Mouse (Mus musculus) gastrocnemius, postnatal 4 days (tissue): ENCODE results near the gene Rnf224. TPM values are rescaled to one million over a fixed set of nuclear protein-coding genes. Genes with fewer than 3 reads are reported as not detected.
"Not testable (repeated sequence)": the region's sequence is repeated elsewhere in the genome, so short reads cannot be mapped to it uniquely, and the experiment has no call there.

Source experiments
- DNase-seq, 2 experiments: peaks; one replicate each; pipeline ENCODE4 v3.0.0; 2021 to 2022; ENCODE audit warnings: low spot score in 2 of 2, mixed read lengths in 2 of 2
- total RNA-seq, 2 experiments: library from RNA; stranded (reverse); gene quantifications; 2 replicates each; pipeline ENCODE4 v1.2.3; 2021

Gene Rnf224
- total RNA-seq, 2 experiments from 2014 or later, result not detected

GRCm38 (mm10) chr2:25256443-25257109, 20.0 kb upstream of the Rnf224 start:
- DNase-seq, result not testable (repeated sequence)

DNA sequence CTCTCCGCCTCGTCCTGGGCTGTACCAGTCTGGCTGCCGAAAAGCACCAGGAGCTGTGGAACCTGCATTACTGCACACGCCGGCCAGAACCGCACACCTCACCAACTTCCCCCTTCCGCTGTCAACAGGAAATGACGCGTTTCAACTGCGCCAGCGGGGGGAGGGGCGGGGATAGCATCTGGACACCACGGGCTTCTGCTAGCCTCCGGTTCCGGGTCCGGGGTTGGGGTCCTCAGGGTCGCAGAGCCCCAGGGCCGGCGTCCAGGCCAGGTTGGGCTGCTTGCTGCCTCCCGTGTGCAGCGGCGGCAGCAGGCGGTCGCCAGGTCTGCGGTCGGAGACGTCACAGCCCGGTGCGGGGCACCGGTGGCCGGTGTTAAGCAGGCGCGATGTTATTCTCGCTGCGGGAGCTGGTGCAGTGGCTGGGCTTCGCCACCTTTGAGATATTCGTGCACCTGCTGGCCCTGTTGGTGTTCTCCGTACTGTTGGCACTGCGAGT, 18.7 kb upstream of the Rnf224 start, which contains the start of gene Tmem203:
Gene Tmem203, plus strand, starts transcription at position 156 of the 496 bp plus-strand sequence.
- DNase-seq, result peak; percentile 77 to 85

DNA sequence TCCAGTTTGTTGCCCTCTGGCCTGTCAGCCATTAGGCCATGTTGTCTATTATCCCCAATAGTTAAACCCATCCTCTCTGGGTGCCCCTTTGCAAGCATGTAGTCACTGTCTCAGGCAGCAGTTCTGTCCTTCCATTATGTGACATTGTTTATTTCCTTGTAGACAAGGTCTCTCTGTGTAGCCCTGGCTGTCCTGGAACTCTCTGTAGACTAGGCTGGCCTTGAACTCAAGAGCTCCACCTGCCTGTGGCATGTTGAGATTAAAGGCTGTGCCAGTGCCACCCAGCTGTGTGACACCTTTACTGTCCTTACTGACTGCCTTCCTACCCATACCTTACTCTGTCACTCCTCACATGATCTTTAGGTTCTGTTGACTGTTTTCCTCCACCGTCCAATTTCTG, 15.7 kb upstream of the Rnf224 start:
- DNase-seq, result no peak

DNA sequence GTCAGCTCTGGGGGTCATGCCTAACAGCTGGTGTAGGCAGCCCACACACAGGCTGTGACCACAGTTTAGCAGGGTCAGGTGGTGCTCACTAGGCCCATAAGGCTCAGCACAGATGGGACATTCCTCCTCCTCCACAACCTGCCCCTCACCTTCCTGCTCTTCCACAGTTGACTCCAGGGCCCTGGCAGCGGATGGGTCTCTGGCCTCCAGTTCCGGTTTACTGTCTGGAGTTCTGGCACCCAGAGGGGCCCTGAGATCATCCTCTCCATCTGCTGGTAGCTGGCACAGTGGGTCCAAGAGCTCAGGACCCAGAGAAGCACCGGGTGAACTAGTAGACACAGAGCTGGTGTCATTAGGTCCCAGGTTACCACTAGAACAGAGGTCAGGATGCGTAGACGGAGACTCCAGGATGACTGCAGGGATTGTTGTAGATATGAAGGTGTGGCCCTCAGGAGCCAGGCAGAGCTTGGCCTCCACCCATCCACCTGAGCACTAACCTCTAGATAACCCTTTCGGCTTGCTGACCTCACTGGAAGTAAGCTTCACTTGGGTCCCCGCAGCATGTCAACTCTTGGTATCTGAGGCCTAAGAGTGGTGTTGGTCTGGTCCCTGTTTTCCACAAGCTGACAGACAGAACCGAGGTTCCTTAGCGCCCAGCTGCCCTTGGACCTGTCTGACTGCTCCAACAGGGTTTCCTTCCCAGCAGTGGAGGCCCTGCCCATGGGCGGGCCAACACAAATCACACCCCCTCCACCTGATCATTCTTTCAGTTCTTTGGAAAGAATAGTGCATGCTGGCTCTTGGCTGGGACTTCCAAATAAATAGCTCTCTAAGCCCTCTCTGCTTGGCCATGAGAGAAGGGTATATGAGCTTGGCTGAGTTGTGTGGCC, 9.8 kb upstream of the Rnf224 start, which contains the start of gene AL732309.1:
Gene AL732309.1, minus strand, starts transcription at position 681 of the 890 bp plus-strand sequence.
- DNase-seq, result no peak

- no peak for DNase-seq
These were observed 7.6 kb upstream of the Rnf224 start for GRCm38 (mm10) chr2:25244144-25244543.

DNA sequence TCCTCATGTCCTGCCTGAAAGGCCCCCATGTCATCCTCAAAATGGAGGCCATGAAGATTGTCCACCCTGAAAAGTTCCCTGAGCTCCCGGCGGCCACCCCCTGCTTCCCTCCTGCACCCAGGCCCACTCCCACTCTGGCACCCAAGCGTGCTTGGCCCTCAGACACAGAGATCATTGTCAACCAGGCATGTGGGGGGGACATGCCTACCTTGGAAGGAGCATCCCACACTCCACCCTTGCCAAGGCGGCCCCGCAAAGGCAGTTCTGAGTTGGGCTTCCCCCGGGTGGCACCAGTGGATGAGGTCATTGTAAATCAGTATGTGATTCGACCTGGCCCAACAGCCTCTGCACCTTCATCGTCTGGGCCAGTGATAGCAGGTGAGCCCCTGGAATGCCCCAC, 6.8 kb upstream of the Rnf224 start:
- DNase-seq, result no peak

GRCm38 (mm10) chr2:25242101-25242506, 5.5 kb upstream of the Rnf224 start, which contains the start of the genes Rnf208 and Cysrt1:
Gene Rnf208, plus strand, starts transcription at chr2:25242255.
Gene Cysrt1, minus strand, starts transcription at chr2:25242452.
- DNase-seq, result no peak

- no peak for DNase-seq
These were observed 4.8 kb upstream of the Rnf224 start for GRCm38 (mm10) chr2:25241438-25241775.

GRCm38 (mm10) chr2:25240723-25241437, 4.3 kb upstream of the Rnf224 start:
- peak in 1 of 2 experiments; percentile 42 for DNase-seq

- DNase-seq, result no peak
These were observed 3.7 kb upstream of the Rnf224 start for GRCm38 (mm10) chr2:25240310-25240709.

DNA sequence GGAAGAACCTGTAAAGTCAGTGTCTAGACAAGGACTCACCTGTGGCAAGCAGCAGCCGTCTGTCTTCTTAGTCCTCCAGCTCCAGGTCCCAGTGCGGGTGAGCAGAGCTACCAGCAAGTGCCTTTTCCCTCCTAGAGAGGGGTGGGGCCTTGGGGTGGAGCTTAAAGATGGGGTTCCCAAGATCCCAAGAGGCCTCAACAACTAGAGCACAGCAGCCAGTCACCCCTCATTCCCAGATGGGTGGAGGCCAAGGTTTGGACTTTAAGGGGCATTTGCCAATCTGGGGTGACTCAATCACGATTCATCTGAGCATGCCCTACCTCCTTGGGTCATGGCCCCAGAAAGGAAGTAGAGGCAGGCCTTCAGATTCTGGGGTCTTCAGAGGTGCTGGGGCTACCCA, 3.2 kb upstream of the Rnf224 start:
- no peak for DNase-seq

- DNase-seq, result no peak
These were observed 1.5 kb upstream of the Rnf224 start for GRCm38 (mm10) chr2:25238106-25238505.

DNA sequence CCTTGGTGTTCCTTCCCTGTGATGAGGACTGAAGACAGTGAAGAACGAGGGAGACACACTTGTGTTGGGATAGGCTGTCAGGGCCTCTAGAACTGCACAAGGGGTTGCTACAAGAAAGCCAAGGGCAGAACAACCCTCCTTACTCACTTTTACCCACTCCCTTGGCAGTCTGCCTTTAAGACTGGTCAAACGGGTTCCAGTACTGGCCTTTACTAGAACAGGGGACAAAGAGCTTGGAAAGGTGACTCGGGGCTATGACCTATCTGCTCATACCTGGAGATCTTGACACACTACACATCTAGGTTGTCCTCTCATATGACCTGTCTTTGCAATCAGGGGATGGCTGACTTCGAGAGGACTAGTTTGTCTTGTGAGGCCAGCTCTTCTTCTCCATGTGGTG, 935 bp upstream of the Rnf224 start:
- no peak for DNase-seq

DNA sequence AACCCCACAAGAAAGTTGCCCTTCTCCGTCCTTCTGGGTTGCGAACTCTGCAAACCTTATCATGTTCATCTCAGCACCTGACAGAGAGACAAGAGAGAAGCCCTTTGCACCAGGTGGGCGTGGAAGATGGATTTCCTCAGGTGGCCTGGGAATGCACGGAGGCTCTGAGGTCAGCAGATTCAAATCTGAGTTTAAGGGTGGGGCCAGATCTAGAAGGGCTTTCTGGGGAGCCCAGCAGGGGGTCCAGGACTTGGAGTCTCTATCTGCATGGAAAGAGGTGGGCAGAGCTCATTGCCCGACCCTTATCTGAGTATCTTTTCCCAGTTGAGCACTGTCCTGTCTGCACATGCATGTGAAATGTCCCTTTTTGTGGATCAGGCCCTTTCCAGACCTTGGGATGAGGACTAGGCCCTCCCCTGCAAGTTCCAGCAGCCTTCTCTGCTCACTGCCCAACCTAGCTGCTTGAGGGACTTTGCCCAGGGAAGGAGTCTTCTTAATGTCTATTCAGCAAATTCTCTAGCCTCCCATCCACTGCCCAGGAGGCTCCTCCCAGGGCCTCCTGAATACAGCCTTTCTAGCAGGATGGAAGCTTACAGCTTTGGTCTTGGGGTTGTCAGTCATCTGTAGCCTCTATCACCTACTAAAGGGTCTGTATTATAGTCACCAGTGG, 1.9 kb downstream of the Rnf224 start:
- no peak for DNase-seq

GRCm38 (mm10) chr2:25234050-25234449, 2.5 kb downstream of the Rnf224 start, which contains the start of gene Slc34a3:
Gene Slc34a3, minus strand, starts transcription at chr2:25234364.
- DNase-seq, result no peak

GRCm38 (mm10) chr2:25233421-25233820, 3.2 kb downstream of the Rnf224 start:
- no peak for DNase-seq

- no peak for DNase-seq
These were observed 5.5 kb downstream of the Rnf224 start for GRCm38 (mm10) chr2:25231038-25231437.

DNA sequence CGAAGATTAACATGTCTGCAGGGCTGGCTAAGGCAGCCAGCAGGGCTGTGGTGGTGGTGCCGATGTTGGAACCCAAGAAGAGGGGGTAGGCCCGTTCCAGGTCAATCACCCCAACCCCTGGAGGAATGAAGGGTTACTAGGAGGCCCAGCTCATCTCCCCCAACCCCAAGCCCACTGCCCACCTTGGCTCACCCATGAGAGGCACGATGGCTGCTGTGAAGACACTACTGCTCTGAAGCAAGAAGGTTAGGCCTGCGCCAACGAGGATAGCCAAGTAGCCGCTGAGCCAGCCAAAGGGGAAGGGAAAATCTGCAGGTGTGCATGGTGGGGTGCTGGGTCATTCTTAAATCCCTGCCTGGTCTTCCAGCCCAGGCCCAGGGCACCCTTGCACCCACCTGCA, 6.0 kb downstream of the Rnf224 start:
- no peak for DNase-seq

DNA sequence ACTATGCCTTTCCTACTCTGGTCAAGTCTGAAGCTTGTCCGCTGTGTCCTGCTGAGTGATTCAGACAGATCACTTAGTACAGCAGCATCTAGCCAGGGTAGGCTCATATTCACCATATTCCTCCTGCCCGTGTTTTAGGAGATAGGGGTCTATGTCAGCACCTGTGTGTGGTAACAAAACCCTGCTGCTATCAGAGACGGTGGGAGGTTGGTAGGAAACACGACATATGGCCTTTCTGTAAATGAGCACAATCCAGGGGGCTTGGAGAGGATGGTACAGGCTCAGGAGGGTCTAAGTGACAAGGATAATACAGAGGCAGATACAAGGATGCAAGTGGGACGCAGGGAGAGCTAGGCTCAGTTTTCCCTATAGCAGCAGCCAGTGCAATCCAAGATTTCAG, 7.0 kb downstream of the Rnf224 start:
- no peak for DNase-seq

- DNase-seq, result no peak
These were observed 7.5 kb downstream of the Rnf224 start for GRCm38 (mm10) chr2:25228995-25229530.
